Mouse (Mus musculus): ENCODE measurements around the gene Adtrp.

DNA sequence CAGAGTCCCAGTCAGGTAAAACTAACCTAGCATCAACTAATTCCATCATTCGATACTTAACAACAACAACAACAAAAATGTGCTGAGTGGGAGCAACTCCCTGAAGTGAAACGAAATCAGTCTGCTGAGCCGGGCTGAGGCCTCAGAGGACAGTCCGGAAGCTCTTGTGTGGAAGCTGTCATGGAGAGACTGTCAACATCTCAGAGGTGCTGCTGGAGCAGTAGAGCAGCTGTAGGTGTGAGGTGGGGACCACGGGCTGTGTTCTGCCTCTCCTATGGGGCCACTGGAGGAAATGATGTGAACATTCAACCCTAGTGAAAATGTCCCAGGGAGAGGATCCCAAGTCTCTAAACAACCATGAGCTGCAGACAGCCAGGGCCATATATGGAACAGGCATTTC is 94.4 kb downstream of the Adtrp start:
- TF ChIP-seq EP300 (IDR thresholded peaks at IDR 0.05) (no peak), CTCF (IDR thresholded peaks at IDR 0.05) (no peak)

Data from lung, postnatal 0 days (tissue).